Mouse (Mus musculus): ENCODE measurements around the gene Cuedc1.
"Not testable (repeated sequence)": the region's sequence is repeated elsewhere in the genome, so short reads cannot be mapped to it uniquely, and the experiment has no call there.

The Cuedc1 gene

DNA sequence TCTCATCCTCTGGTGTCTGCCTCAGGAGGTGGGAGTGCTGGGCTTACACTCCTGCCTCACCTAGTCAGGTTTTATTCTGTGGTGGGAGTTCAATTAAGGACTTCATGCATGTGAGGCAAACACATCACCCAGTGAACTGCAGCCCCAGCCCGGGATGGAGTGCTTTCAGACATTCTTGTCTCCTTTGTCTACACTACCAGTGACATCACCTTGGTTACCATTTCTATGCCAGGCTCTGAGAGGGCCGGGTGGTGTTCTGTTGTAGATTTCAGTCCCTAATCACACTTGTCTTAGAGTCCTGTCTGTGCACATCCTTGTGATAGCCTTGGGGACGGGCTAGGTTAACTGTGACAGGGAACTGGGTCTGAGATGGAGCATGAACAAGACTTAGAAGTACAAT, 70.8 kb downstream of the Cuedc1 start:
- DNase-seq (ENCODE audit: low read depth, low spot score), result peak; percentile 65

DNA sequence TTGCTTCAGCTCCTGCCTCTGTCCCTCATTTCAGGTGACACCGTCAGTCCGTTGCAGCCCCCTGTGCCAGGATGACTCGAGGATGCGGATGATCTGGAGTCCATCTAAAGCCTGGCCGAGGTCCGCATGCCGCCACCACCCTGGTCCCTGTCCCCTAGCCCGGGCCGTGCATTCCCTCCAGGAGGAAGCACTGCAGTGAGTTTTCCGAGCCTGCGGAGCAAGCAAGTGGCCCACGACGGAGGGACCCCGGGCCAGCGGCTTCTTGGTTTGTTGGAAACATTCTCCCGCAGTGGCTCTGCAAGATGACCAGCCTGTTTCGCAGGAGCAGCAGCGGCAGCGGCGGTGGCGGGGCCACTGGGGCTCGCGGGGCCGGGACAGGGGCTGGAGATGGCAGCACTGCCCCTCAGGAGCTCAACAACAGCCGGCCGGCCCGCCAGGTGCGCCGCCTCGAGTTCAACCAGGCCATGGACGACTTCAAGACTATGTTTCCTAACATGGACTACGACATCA, 71.7 kb downstream of the Cuedc1 start:
- DNase-seq (ENCODE audit: low read depth, low spot score), result no peak

DNA sequence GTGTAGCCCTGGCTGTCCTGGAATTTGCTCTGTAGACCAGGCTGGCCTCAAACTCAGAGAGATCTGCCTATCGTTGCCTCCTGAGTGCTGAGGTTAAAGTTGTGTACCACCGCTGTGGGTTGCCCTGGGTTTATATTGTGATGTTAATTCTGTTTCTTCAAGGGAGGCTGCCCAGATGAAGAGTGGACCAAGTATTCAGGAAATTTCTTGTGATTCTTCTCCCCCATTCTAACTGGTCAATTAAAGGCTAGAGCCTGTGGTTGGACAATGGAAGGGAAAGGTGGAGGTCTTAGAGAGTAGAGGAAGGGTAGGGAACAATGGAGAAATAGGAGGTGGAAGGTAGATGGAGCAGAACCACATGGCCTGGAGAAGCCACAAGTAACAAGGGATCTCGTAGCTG, 72.7 kb downstream of the Cuedc1 start:
- peak; percentile 98 for DNase-seq (ENCODE audit: low read depth, low spot score)

- DNase-seq (ENCODE audit: low read depth, low spot score), result peak; percentile 35
Measured at GRCm38 (mm10) chr11:88171876-88172442, 74.1 kb downstream of the Cuedc1 start.

DNA sequence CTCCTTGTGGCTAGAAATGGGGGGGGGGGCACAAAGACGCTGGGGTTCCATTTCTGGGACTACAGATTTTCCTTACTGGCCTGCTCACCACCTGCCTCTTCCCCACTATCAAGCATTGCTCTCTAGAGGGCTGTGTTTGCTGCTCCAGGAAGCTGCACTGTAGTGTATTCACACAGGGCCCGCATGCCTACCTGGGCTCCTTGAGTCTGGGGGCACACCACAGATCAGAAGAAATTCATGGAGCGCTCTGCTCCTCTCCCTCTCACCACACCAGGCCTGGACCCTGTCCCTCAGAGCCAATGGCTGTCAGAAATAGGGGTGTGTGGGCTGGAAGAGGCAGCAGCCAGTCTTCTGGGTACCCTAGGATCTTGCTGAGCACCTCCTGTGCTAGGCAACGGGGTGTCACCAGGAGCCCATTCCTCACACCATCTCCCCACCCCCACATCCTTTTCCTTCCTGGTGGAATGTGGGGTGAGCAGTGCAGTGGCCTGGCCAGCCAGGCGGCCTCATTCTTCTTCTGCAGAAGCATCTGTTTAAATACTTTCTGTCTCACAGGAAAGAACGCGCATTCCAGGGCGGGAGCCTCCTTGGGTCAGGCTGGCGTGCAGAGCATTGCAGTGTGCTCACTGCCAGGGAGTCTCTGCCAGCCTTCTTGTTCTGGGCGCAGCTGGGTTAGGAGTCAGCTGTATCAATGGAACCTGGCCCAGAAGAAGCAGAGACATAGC, 74.9 kb downstream of the Cuedc1 start:
- peak; percentile 92 for DNase-seq (ENCODE audit: low read depth, low spot score)

DNA sequence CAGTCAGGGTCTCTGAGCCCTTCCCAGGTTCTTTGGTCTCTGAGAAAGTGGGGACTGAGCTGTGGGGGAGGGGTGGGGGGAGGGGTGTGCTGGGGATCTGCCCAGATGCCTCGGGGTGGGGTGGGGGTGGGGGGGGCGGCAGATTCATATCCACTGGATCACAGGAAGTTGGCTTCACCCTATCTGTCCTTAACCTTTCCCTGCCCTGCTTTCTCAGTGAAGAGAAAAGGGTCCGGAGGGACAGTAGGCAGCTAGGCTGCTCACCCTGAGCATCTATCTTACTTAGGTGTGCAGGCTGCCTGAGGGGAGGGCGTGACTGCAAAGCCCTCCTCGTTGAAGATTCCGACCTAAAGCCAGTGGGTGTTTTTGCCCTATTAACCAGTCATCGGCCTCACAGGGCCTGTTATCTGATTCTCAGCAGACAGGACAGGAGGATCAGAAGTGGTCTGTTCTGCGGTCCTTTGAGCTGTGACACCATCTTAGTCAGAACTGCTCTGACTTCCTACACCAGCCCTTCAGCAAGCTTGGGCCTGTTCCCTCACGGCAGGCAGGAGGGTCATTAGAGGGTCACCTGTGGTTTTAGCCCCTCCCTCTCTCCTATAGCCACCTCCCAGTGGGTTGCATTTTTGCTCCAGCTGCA, 75.6 kb downstream of the Cuedc1 start:
- peak; percentile 90 for DNase-seq (ENCODE audit: low read depth, low spot score)

DNA sequence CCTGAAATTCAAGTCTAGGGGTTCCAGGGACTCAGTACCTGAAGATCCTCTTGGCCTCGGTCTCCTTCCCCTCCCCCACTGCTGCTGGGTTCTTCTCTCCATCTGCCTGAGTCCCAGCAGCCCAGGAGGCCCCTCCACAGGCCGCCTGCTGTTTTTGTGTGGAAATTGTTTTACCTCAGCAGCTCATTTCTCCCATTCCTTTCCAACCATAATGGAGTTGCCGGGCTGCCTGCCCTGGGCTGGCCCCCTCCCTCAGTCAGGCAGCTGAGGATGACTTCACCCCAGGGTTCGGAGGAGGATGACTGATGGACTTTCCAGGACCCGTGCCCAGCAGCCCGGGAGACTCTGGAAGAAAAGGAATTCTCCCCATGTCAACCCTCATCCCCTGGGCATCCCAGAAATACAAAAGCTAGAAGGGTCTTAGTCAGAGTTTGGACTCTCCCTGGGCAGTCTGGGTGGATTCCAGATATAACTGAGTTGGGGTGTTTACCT, 82.7 kb downstream of the Cuedc1 start:
- DNase-seq (ENCODE audit: low read depth, low spot score), result no peak

GRCm38 (mm10) chr11:88180959-88181619, 83.2 kb downstream of the Cuedc1 start:
- no peak for DNase-seq (ENCODE audit: low read depth, low spot score)

DNA sequence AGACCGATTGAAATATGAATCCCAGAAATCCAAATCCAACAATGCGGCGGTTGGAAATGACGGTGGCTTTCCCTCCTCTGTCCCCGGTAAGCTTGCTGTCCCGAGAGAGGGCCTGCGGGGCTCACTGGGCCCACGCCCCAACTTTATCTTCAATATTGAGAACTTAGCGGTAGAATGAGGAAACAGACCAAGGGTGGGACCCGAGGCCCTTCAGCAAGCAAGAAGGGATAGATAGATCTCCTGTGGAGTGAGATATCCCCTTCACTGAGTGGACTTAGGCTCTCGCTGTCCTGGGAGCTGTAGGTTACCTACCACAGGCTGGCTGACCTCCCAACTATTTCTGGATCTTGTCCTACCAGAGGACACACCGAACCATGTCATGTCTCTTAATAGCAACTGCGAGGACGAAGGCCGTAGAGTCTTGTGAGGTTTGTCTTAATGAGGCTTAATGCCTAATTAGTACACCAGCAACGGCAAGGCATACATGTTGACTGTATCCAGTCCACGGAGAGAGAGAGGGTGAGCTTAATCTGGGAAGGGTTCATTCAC, 86.8 kb downstream of the Cuedc1 start:
- no peak for DNase-seq (ENCODE audit: low read depth, low spot score)

DNA sequence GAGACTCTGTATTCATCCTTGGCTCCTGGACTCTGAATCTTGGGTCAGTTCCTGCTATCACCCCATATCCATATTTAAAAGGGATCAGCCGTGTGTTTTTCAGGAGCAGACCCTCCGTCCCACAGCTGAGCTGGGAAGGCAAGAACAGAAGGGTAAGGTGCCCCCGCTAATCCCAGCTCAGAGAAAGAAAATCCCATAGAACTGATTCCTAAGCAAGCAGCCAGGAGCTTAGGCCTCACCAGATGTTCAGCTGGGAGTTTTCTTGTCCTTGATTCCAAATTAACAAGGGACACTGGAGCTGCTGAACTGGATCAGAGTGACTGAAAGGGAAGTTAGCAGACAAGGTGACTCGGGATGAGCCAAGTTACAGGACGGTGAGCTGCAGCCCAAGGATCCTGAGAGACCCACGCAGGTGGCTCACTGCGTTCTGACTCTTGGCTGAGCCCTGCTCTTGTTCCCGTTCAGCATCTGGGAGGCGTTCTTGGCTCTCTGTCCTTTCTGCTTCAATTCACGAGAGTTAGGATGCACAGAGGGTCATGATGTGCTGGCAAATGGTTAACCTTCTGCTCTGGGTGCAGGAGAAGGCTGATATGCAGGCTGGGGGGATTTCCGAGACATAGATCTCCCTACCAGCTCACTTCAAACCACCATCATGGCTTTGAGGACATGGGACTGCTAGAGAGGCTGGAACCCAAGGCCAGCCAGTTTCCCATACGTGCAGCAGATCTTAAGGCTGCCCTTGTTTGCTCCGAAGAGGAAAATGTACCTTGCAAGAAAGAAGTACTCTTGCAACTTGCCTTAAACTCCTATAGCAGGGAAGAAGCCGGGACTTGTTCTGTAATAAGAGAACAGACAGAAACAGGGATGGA, 88.5 kb downstream of the Cuedc1 start:
- no peak for DNase-seq (ENCODE audit: low read depth, low spot score)

GRCm38 (mm10) chr11:88186947-88187243, 89.0 kb downstream of the Cuedc1 start:
- DNase-seq (ENCODE audit: low read depth, low spot score), result no peak

- DNase-seq (ENCODE audit: low read depth, low spot score), result peak; percentile 93
Measured at GRCm38 (mm10) chr11:88187417-88188133, 89.7 kb downstream of the Cuedc1 start.

GRCm38 (mm10) chr11:88188216-88188615, 90.4 kb downstream of the Cuedc1 start:
- no peak for DNase-seq (ENCODE audit: low read depth, low spot score)

DNA sequence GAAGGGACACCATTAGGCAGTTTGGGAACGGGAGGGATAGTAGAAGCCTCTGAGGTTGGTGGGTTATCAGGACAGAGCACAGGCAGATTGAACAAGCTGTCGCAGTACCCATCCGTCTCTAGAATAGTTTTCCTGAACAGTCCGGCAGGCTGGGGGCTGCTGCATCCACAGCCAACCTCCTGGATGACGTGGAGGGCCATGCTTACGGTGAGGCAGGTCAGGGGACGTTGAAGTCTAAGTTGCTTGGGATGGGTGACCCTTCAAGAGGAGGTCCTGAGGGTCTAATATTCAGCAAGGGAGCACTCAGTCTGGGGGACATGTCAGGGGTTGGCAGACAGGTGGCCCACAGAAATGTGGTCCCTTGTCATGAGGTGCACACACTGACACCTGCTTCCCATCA, 90.8 kb downstream of the Cuedc1 start:
- no peak for DNase-seq (ENCODE audit: low read depth, low spot score)

- DNase-seq (ENCODE audit: low read depth, low spot score), result peak; percentile 69
Measured at GRCm38 (mm10) chr11:88192595-88192994, 94.7 kb downstream of the Cuedc1 start.

DNA sequence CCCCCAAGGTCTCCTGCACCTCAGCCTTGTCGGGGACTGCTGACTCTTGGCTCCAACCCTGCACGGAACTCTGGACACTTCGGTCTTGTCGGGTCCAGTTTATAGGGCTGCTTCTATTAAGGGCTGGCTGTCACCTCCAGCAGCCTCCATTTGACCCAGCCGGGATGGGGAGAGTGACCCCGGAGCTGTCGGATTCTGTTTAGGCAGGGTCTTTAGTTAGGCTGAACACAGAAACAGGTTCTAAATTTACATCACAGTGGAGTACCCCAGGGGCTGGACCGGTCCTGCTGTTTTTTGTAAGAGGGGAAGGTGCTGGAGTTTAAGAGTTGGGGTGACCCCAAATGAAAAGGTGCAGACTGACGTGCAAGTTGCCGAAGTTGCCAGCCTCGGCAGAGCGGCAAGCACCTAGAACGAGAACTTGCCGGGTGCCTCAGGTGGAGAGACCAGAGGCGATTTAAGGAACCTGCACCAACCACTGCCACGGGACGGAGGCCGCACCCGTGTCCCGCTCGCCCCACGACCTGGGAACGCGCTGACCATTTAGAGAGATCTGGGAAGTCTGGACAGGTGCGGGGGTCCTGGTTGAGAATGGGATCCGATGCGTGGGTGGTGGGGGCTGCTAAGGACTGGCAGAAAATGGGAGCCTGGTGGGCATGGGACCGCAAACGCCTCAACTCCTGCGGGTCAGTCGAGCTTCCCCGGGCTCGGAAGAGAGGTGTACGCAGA, 95.4 kb downstream of the Cuedc1 start:
- DNase-seq (ENCODE audit: low read depth, low spot score), result peak; percentile 40

DNA sequence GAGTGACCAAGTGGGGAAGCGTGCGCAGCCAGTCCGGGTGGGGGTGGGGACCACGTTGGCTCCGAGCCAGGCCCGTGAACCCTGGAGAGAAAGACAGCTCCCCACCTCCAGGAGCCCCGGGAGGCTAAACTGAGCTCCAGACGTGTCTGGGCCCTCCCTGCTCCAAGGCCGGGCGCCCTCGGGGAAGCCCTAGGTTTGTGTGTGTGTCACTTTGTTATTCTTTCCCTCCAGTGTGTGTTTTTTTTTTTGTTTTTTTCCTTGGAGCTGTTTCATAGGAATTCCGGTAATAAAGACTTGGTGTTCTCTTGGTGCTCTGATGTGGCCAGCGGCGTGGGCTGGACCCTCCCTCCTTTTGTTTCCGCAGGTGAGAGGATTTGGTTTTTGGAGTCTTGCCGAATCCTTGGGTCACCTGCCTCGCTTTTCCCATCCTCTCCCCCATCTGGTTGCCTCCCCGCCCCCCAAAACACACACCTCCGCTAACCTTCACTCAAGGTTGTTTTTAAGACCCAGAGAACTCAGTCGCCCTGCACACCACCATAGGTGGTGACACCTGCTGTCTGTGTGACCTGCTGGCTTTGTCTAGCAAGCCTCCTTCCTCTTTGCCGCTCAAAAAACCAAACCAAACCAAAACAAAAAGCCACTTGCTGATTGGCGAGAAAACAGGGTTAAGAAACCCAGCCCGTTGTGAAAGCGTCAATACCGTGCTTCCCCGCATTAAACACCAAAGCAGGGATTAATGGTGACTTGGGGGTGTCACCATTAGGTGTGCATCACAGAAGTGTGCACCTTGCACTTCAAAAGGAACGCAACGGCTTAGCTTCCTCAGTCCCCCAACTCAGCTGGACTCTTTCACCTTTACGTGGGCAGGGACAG, 96.2 kb downstream of the Cuedc1 start:
- DNase-seq (ENCODE audit: low read depth, low spot score), result peak; percentile 53

DNA sequence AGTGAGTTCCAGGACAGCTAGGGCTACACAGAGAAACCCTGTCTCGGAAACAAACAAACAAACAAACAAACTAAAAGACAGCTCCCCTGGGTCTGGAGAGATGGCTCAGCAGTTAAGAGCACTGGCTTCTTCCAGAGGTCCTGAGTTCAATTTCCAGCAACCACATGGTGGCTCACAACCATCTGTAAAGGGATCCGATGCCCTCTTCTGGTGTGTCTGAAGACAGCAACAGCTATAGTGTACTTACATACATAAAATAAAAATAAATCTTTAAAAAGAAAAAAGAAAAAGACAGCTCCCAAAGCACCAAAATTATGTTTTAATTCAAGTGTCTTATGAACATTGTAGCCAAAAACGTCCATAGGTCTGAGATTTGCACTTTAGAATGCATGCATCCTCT, 97.8 kb downstream of the Cuedc1 start:
- DNase-seq (ENCODE audit: low read depth, low spot score), result not testable (repeated sequence)

- DNase-seq (ENCODE audit: low read depth, low spot score), result peak; percentile 61
Measured at GRCm38 (mm10) chr11:88197153-88197576, 99.3 kb downstream of the Cuedc1 start.
